Mouse (Mus musculus) activated CD4-positive, CD25-positive, alpha-beta regulatory T cell, adult 9 weeks (primary cell): Measurements from ENCODE around the gene 1700001C02Rik. TPM values are rescaled to one million over a fixed set of nuclear protein-coding genes. Genes with fewer than 3 reads are reported as not detected.

ENCODE experiments used
- polyA plus RNA-seq: library from polyadenylated mRNA; unstranded; fragments of 100-300 nt; shearing (Covaris generic); gene quantifications from one replicate; pipeline ENCODE4 v1.2.1, GENCODE M21; 2017

1700001C02Rik gene
- not detected for polyA plus RNA-seq

DNA sequence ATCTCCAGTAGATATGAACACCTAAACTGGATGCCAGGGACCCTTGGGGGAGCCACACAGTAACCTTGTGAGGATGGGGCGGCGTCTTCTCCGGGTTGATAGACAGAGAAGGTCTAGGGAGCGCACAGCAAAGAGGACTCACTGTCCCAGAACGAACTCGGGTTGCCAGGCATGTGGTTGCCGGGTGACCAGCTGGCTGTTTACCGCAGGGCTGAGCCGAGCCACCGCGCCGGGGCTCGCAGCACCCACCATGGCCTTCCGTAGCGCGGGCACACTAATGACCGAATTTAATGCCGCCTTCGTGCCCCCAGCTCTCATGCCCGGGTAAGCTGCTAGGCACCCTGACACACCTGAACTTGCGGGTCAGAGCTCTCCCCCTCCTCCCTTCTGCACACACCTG is at the start of gene 1700001C02Rik:
TSS of gene 1700001C02Rik (plus strand) at position 187 of the 400 bp plus-strand sequence.

GRCm38 (mm10) chr5:30461821-30462220 is 4.0 kb upstream of the 1700001C02Rik start, which contains the start of gene Otof:
Gene Otof, minus strand, starts transcription at chr5:30461932.

Other genes with a start within 250 kb of the 1700001C02Rik start
- 22.4 TPM for gene Selenoi, start 233.5 kb upstream of the 1700001C02Rik start, polyA plus RNA-seq
- 4.5 TPM for gene Drc1, start 184.7 kb upstream of the 1700001C02Rik start, polyA plus RNA-seq
- not detected for gene Otof, start 4.1 kb upstream of the 1700001C02Rik start, polyA plus RNA-seq
- not detected for gene Cib4, start 79.8 kb downstream of the 1700001C02Rik start, polyA plus RNA-seq
- gene Kcnk3, start 122.1 kb downstream of the 1700001C02Rik start, polyA plus RNA-seq: not detected
- gene Slc35f6, start 181.9 kb downstream of the 1700001C02Rik start, polyA plus RNA-seq: 25.5 TPM
- gene Cenpa, start 200.7 kb downstream of the 1700001C02Rik start, polyA plus RNA-seq: 108 TPM
- gene Dpysl5, start 245.5 kb downstream of the 1700001C02Rik start, polyA plus RNA-seq: not detected